Mouse (Mus musculus) bone marrow, adult 2 months (tissue): ENCODE results near the gene Ascc1.

Experiments used
- CTCF ChIP-seq: fragments of 200-500 bp; IDR thresholded peaks from 2 replicates; pipeline ENCODE4 v1.5.1; 2011; ENCODE audit warnings: low read length, control low read depth; ENCODE audit not compliant: control insufficient read depth, insufficient read depth
- POLR2A ChIP-seq: fragments of 200-500 bp; IDR thresholded peaks from 2 replicates; pipeline ENCODE4 v1.6.1; 2011; ENCODE audit warnings: low read depth, mild to moderate bottlenecking, control low read depth, low read length, borderline replicate concordance; ENCODE audit not compliant: control insufficient read depth

DNA sequence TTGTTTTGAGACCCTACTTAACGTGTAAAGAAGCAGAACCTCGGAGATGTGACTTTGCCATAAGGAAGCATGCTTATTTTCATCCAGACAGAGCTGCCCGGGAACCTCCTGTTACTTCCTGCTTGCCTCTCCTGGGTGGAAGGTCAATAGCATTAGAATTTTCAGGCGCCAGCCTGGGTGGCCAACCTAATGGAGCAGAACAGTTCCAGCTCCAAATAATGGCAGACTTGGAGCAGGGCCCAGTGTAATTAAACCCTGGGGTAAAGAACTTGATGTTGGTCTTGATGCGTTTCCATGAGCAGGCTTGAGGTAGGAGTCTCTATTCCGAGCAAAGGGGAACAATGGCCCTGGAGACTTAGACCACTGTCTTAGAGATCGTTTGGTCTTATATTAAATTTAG lies 26.4 kb downstream of the Ascc1 start:
- TF ChIP-seq POLR2A (no peak), CTCF (no peak)
